Mouse (Mus musculus): ENCODE data around the gene Col5a1.

The Col5a1 gene

GRCm38 (mm10) chr2:28075616-28076187 is 189.5 kb downstream of the Col5a1 start:
- DNase-seq (ENCODE audit: low read depth in 1 of 2, low spot score in 2 of 2), result no peak

DNA sequence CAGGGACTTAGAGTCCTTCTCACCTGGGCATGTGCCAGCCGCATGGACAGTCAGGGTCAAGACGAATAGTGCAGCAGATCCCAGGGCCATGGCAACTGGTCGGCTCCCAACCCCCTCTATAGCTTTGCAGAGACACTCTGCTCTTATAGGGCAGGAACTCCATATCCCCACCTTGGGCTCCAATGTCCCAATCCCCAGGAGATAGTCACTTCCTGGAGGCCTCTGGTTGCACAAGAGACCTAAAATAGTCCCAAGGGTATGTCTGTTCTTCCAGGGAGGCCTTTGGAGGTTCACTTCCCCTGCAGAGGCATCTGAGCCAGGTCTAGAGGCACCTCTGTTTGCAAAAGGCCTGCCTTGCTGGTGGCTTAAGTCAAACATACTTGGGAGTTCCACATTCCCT is 198.5 kb downstream of the Col5a1 start, which contains the start of gene Fcnb:
TSS of gene Fcnb (minus strand) at position 118 of the 400 bp plus-strand sequence.
- no peak for DNase-seq (ENCODE audit: low read depth in 1 of 2, low spot score in 2 of 2)

DNA sequence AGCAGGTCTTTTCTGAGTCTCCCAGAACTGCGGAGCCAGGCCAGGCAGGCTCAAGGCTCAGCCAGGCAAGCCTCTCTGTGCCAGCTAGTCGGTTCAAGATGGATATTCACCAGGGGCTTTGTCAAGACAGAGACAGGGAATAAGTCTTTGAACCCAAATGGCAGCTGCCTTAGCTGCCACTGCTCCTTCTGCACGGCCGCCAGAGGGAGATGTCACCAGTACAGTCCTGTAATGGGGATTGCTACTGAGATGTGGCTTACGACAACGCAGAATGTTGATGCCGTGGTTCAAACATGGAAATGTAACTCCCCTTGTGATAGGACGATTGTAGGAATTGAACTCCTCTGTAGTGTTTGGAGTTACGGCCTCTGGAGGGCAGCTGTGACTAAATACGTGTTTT is 199.9 kb downstream of the Col5a1 start:
- DNase-seq (ENCODE audit: low read depth in 1 of 2, low spot score in 2 of 2), result no peak

GRCm38 (mm10) chr2:28089095-28089494 is 202.9 kb downstream of the Col5a1 start:
- no peak for DNase-seq (ENCODE audit: low read depth in 1 of 2, low spot score in 2 of 2)
